Mouse (Mus musculus): Measurements from ENCODE around the gene Ccndbp1. TPM values are rescaled to one million over a fixed set of nuclear protein-coding genes. Genes with fewer than 3 reads are reported as not detected.

Ccndbp1 gene
- total RNA-seq, 2 experiments from 2014 or later = 57.0 to 57.6 TPM

DNA sequence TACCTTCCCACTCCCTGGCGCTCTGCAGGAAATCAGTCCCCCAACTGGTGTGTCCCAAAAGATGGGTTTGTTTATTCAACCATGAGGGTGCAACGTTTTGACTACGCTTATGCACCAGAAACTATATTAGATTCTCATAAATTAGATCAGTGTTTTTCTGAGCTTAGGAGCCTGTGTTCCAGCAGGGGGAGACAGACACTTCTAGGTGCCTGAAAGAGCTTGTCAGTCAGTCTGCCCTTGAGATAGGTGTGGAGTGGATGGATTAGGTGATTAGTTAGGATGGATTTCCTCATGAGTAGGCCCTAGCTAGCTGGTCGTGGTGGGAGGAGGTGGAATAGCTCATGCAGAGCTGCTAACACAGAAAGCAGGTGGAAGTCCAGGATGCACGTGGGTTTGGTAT is 32.9 kb downstream of the Ccndbp1 start:
- Histone ChIP-seq H3K27ac (no peak overlapping the region), H3K4me3 (no peak overlapping the region)
- peak; percentile 69 for TF ChIP-seq CTCF (IDR thresholded peaks at IDR 0.05)
- DNase-seq (ENCODE audit: extremely low spot score in 1 of 2, low spot score in 2 of 2) = peak in 1 of 2 experiments; percentile 16
- intact Hi-C loops (cut with DNase I) = loop anchor here (1.0 to 10.0 kb wide), 2 partner anchors 61 to 354 kb away; no protein-coding TSS in a partner anchor

DNA sequence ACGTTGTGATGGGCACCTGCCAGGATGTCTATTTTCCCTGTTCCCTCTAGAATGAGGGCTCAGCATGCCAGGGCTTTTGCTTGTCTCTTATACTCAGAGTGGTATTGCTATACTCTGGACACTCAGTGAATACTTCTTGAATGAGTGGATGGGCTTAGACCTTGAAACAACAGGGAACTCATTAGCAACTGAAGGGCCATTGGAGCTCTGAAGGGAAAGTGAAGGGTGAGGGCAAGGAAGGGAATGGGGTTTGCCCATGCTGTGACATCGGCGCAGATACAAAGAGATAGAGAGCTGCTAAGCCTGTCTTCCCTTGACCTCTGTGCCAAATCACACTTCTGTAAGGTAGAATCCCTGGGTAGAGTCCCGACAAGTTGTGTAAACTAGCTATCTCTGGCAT is 37.5 kb downstream of the Ccndbp1 start:
- TF ChIP-seq CTCF (IDR thresholded peaks at IDR 0.05) = no peak
- Histone ChIP-seq H3K27ac (no peak overlapping the region), H3K4me3 (no peak overlapping the region)
- intact Hi-C loops (cut with DNase I) = loop anchor here (10.0 kb wide), 1 partner anchor 349 kb away; no protein-coding TSS in a partner anchor
- DNase-seq (ENCODE audit: extremely low spot score in 1 of 2, low spot score in 2 of 2) = no peak

DNA sequence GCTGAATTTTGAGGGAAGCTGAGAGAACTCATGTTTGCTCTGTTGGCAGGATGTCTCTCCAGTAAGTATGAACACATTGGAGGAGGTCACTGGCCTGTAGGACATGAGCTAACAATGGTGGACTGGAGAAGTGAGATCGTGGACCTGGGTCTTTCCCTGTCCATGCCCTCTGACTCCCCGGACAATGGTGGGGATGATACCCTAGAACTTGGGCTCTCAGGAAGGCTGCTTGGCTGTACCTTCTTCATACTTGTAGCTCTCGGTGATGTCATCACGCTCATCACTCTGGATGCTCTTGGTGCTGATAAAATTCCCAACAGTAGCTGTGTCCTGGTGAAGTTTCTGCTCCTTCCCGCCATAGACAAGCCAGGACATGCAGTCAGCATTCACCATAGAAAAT is 44.0 kb downstream of the Ccndbp1 start:
- intact Hi-C loops (cut with DNase I) = no loop called here
- no peak for TF ChIP-seq CTCF (IDR thresholded peaks at IDR 0.05)
- Histone ChIP-seq H3K27ac (no peak overlapping the region), H3K4me3 (no peak overlapping the region)
- DNase-seq (ENCODE audit: extremely low spot score in 1 of 2, low spot score in 2 of 2) = no peak

DNA sequence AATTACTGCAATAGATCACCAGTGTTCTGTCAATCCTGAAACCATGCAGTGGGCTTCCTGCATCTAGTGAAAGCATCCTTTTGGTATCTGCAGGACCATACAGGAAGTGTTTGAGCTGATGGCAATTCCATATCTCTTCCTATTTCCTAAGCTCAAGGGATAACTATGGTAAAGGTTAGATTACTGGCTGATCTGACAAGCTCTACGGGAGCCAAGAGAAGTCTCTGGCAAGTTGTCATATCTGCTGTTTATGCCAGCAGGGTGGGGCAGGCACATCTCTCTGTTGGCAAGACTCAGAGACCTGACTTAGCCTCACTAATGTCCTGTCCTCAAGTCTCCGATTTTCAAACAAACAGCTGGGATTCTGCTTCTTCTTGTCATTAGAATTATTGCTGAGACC is 45.9 kb downstream of the Ccndbp1 start:
- Histone ChIP-seq H3K27ac (no peak overlapping the region), H3K4me3 (no peak overlapping the region)
- intact Hi-C loops (cut with DNase I) = no loop called here
- no peak for DNase-seq (ENCODE audit: extremely low spot score in 1 of 2, low spot score in 2 of 2)
- no peak for TF ChIP-seq CTCF (IDR thresholded peaks at IDR 0.05)

DNA sequence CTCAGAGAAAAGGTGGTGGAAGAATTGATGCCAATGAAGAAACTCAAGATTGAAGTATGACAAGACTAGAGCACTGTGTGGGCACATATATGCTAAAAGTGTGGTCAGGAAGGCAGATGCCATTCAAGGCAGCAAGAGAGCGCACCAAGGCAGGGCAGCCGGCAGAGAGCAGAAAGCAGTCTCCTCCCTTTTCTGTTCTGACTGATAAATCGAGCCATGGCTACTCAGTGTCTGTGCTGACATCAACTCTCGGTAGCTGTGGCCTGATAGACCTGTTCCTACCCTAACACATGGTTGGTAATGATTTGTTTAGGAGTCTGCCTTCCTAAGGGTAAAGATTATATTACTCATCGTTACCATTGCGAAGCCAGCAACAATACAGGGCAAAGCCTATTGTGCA is 47.7 kb downstream of the Ccndbp1 start:
- Histone ChIP-seq H3K4me3 (no peak overlapping the region), H3K27ac (no peak overlapping the region)
- DNase-seq (ENCODE audit: extremely low spot score in 1 of 2, low spot score in 2 of 2) = no peak
- intact Hi-C loops (cut with DNase I) = no loop called here
- no peak for TF ChIP-seq CTCF (IDR thresholded peaks at IDR 0.05)

DNA sequence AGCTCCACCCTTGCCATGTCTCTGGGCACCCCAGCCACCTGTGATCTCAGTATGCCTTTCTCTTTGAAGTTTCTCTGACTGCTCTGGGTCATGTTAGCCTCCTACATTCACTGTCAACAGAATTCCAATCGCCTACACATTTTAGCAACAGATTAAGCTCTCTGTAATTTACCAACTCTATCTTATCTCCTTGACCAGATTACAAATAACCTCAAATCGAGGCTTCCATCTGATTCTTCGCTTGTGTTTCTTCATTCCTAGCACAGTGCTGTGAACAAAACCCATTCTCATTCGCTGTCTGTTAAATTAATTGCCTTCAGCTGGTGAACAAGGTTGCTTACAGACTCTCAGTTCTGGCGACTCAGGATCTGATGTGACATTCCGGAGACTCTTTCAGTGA is 49.8 kb downstream of the Ccndbp1 start:
- H3K4me3 ChIP-seq = no peak overlapping the region
- no peak for DNase-seq (ENCODE audit: extremely low spot score in 1 of 2, low spot score in 2 of 2)
- intact Hi-C loops (cut with DNase I) = no loop called here
- no peak overlapping the region for H3K27ac ChIP-seq
- TF ChIP-seq CTCF (IDR thresholded peaks at IDR 0.05) = no peak

DNA sequence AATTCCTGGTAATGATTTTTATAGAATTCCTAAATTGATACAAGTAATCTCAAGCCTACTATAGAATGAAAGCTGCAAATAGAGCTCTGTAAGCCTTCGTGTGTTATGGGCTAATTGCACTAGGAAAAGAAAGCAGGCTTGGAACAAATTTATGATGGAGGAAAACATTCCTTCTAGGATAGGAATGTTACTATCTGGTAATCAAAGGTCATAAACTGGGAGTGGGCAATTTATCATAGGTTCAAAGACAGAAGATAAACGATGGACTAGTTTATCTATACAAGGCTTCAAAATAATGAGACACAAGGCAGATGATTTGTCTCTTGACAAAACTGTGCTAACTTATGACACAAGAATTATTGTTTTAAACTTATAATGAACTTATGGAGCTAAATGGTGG is 53.1 kb downstream of the Ccndbp1 start:
- H3K4me3 ChIP-seq = no peak overlapping the region
- intact Hi-C loops (cut with DNase I) = no loop called here
- H3K27ac ChIP-seq = no peak overlapping the region
- no peak for DNase-seq (ENCODE audit: extremely low spot score in 1 of 2, low spot score in 2 of 2)
- TF ChIP-seq CTCF (IDR thresholded peaks at IDR 0.05) = no peak

Small RNA genes within 50 kb of the gene (microRNA-seq; reads per million reads assigned to microRNA genes)
- 0 reads per million in 2 experiments for gene Gm44325

Other genes with a start within 250 kb of the Ccndbp1 start
- 10 to 100 TPM; 30.0 to 33.6 TPM for gene Cdan1, start 158.3 kb upstream of the Ccndbp1 start, total RNA-seq (2021)
- gene Ttbk2, start 157.8 kb upstream of the Ccndbp1 start, total RNA-seq (2021) = 100 to 1,000 TPM in 1 of 2 experiments, 10 to 100 TPM in 1; 97.7 to 101 TPM
- 10 to 100 TPM; 41.8 to 45.0 TPM for gene Ubr1, start 37.7 kb upstream of the Ccndbp1 start, total RNA-seq (2021)
- gene Tmem62, start 31.4 kb upstream of the Ccndbp1 start, total RNA-seq (2021) = 10 to 100 TPM; 21.8 to 28.5 TPM
- not detected for gene Epb42, start 28.7 kb downstream of the Ccndbp1 start, total RNA-seq (2021)
- not detected for gene Tgm5, start 77.4 kb downstream of the Ccndbp1 start, total RNA-seq (2021)
- under 1 TPM in 1 of 2 experiments, not detected in 1; 0.16 TPM for gene Tgm7, start 101.4 kb downstream of the Ccndbp1 start, total RNA-seq (2021)
- 10 to 100 TPM; 18.2 to 19.9 TPM for gene Adal, start 132.0 kb downstream of the Ccndbp1 start, total RNA-seq (2021)
- gene Lcmt2, start 132.2 kb downstream of the Ccndbp1 start, total RNA-seq (2021) = 1 to 10 TPM; 6.5 to 7.7 TPM
- gene Tubgcp4, start 162.3 kb downstream of the Ccndbp1 start, total RNA-seq (2021) = 10 to 100 TPM; 45.7 to 48.6 TPM
- gene Zscan29, start 162.7 kb downstream of the Ccndbp1 start, total RNA-seq (2021) = 1 to 10 TPM; 6.1 to 6.3 TPM